Mouse (Mus musculus) kidney, embryonic 15.5 days (tissue): ENCODE measurements at regions not wholly inside any gene's neighbourhood (a gene's known extent, or its start where the extent isn't known, plus 50 kb on each side); places are given as distances from the start of the nearest gene placed in this dataset.
A peak's percentile ranks its signal among the peaks of the same experiment; 100 is the strongest.

Experiments used
- ATAC-seq: fragments of 200-750 bp; cut with Nextera tagmentation; replicated peaks from 2 replicates; pipeline ENCODE4 v1.8.0; 2017; ENCODE audit warnings: moderate TSS enrichment; ENCODE audit not compliant: low FRiP score
- H3K27ac ChIP-seq: fragments of 300-500 bp; sonication (generic); 2 replicates; pipeline ENCODE4 v1.5.1; 2015; ENCODE audit warnings: mild to moderate bottlenecking, inconsistent platforms
- H3K27me3 ChIP-seq: fragments of 300-500 bp; sonication (generic); 2 replicates; pipeline ENCODE4 v1.6.1; 2015; ENCODE audit warnings: inconsistent platforms
- H3K36me3 ChIP-seq: fragments of 300-500 bp; sonication (generic); 2 replicates; pipeline ENCODE4 v1.6.1; 2015; ENCODE audit warnings: inconsistent platforms
- H3K4me1 ChIP-seq: fragments of 300-500 bp; sonication (generic); 2 replicates; pipeline ENCODE4 v1.6.1; 2015; ENCODE audit warnings: inconsistent platforms
- H3K4me2 ChIP-seq: fragments of 300-500 bp; sonication (generic); 2 replicates; pipeline ENCODE4 v1.6.1; 2015; ENCODE audit warnings: moderate library complexity, mild to moderate bottlenecking, inconsistent platforms
- H3K4me3 ChIP-seq: fragments of 300-500 bp; sonication (generic); replicated peaks from 2 replicates; pipeline ENCODE4 v1.5.1; 2015; ENCODE audit warnings: mild to moderate bottlenecking, inconsistent platforms
- H3K9ac ChIP-seq: fragments of 300-500 bp; sonication (generic); 2 replicates; pipeline ENCODE4 v1.6.1; 2015; ENCODE audit warnings: mild to moderate bottlenecking, inconsistent platforms
- H3K9me3 ChIP-seq: fragments of 300-500 bp; sonication (generic); replicated peaks from 2 replicates; pipeline ENCODE4 v1.6.1; 2016; ENCODE audit warnings: inconsistent platforms
- WGBS: fragments of 180-500 bp; shearing (Covaris S2); methylation state at CpG from one replicate; pipeline ENCODE4 v1.1.7; 2015; ENCODE audit warnings: mixed read lengths; 5-methylcytosine and 5-hydroxymethylcytosine counted together

DNA sequence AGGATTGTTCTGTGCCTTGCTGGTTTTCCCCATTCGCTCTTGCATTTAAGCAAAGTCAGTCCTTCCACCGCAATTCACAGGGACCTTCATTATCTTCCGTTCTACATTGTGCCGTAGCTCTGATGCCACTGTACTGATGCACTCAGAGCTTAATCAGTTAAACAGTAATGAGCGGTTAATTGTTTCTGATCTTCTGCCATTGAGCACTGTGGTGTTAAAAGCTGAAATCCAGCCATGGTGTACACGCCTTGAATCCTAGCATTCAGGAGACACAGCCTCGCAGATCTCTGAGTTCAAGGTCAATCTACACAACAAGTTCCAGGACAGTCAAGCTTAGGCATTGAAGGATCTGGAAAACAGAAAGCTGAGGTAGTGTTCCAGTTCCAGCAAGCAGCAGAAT, 63.6 kb upstream of the Noct start:
- no peak overlapping the region for H3K9ac ChIP-seq
- no peak for ATAC-seq
- peaks cover 15% of the 10 kb centered on the region for H3K4me1 ChIP-seq
- no peak overlapping the region for H3K4me3 ChIP-seq
- H3K9me3 ChIP-seq = no peaks in the 10 kb centered on the region
- H3K36me3 ChIP-seq = no peaks in the 10 kb centered on the region
- no peaks in the 10 kb centered on the region for H3K27me3 ChIP-seq
- 91% methylated on average over 7 of the region's 7 CpGs for WGBS
- no peak overlapping the region for H3K27ac ChIP-seq
- no peak overlapping the region for H3K4me2 ChIP-seq

DNA sequence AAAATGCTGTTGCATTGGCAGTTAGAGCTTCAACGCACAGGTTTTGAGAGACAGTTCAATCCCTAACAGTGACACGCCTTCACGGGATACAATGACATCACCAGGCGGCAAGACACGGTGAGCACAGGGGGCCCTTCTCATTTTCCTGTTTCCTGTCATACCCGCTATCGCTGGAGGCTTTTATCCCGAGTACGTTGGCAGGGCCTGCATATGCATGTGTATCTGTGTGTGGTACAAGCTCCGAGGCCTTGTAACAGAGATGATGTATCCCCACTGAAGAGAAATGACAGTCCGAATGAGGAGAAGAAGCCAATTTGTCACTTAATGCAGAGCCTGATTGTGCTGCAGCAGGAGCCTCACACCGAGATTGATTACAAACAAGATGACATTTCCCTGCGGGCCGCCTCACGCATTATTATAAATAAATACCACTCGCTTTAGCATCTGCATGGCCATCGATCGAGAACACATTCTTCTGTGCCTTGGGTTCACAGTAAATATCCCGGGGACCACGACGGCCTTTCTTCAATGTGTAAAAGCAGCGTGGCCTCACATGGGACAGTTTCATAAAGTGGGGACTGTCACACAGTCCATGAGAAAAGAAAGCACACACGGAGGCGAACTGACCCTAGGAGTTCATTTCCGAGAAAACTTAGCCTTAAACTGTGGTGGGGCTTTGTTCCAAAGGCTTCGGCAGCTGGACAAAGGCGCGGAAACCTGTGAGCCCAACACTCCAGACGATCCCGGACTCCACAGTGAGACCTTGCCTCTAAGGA, 54.9 kb upstream of the Noct start:
- WGBS = 85% methylated on average over 30 of the region's 30 CpGs

GRCm38 (mm10) chr3:51170225-51170852, 53.9 kb upstream of the Noct start:
- 33% methylated on average over 19 of the region's 19 CpGs for WGBS
- Histone ChIP-seq H3K4me1 (peaks cover 4% of the 10 kb centered on the region; the same call in 1 of the 2 replicates), H3K9ac (no peak overlapping the region), H3K27me3 (peaks cover 2% of the 10 kb centered on the region; the same call in 1 of the 2 replicates), H3K4me2 (no peak overlapping the region), H3K27ac (no peak overlapping the region), H3K9me3 (no peaks in the 10 kb centered on the region), H3K36me3 (no peaks in the 10 kb centered on the region), H3K4me3 (no peak overlapping the region)
- ATAC-seq = 0 out of 2 replicates have a peak, but pooled peaks have one; percentile 60

More for the DNA sequence above, 54.9 kb upstream of the Noct start:
- Histone ChIP-seq H3K27me3 (peaks cover 2% of the 10 kb centered on the region; the same call in 1 of the 2 replicates), H3K9ac (no peak overlapping the region), H3K36me3 (no peaks in the 10 kb centered on the region), H3K4me2 (no peak overlapping the region), H3K4me1 (no peaks in the 10 kb centered on the region), H3K9me3 (no peaks in the 10 kb centered on the region), H3K27ac (no peak overlapping the region), H3K4me3 (no peak overlapping the region)
- ATAC-seq = no peak
